Mouse (Mus musculus): ENCODE data around the gene Hist2h2bb. TPM values are rescaled to one million over a fixed set of nuclear protein-coding genes. Genes with fewer than 3 reads are reported as not detected.

Hist2h2bb gene
- polyA plus RNA-seq, 1 experiment from 2014 or later: 13.0 TPM

DNA sequence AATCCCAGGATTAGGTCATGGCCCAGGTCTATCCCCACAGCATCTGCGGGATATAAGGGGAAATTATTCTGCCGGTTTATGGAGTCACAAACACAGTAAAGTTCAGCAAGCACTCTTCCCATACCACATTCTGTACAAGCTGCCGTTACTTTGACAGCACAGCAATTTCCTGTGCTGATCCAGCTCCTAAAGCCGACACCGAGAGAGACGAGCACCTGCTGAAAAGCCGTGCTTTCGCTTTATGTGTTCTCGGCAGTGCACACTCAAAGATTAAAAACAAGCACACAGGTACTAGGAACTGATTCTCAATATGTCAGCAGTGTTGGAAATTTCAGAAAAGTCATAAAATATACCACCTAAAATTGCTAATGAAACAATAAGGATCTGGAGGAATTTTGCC is 37.0 kb downstream of the Hist2h2bb start:
- no peak overlapping the region for H3K27ac ChIP-seq (ENCODE audit: low read length)
- no peak overlapping the region for H3K4me3 ChIP-seq (ENCODE audit: low read length)
- H3K36me3 ChIP-seq (ENCODE audit: control insufficient read depth, insufficient read depth, low read length): no peaks in the 10 kb centered on the region
- WGBS: 63% methylated on average over 9 of the region's 9 CpGs
- H3K4me1 ChIP-seq (replicated peaks; ENCODE audit: control insufficient read depth, insufficient read depth, low read length): no peaks in the 10 kb centered on the region
- no peak overlapping the region for H3K9ac ChIP-seq (ENCODE audit: low read length)
- no peak for ATAC-seq (ENCODE audit: low read depth)
- no peaks in the 10 kb centered on the region for H3K9me3 ChIP-seq (ENCODE audit: control insufficient read depth, low read length)
- H3K4me2 ChIP-seq (ENCODE audit: low read depth, low read length): no peak overlapping the region
- no peaks in the 10 kb centered on the region; the same call in 1 of the 2 replicates for H3K27me3 ChIP-seq (ENCODE audit: control insufficient read depth, insufficient read depth, low read depth, low read length)

DNA sequence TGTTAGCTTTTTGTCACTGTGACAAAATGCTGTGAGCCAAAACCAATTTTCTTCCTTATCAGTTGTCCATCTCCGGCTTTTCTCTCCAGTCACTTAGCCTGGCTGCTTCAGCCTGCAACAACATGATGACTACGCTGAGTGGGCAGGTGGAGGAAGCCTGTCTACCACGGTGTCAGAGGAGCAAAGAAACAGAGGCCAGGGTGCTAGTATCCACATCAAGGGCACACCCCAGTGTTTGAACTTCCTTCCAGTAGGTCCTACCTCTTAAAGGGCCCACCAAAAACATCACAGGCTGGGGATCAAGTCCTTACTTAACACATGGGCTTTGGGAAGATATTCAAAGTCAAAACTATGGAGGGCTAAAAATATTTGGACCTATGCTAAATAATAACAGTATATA is 39.9 kb downstream of the Hist2h2bb start:
- H3K27me3 ChIP-seq (ENCODE audit: control insufficient read depth, insufficient read depth, low read depth, low read length): no peaks in the 10 kb centered on the region; the same call in 1 of the 2 replicates
- no peaks in the 10 kb centered on the region for H3K4me1 ChIP-seq (replicated peaks; ENCODE audit: control insufficient read depth, insufficient read depth, low read length)
- no peak overlapping the region for H3K4me2 ChIP-seq (ENCODE audit: low read depth, low read length)
- H3K27ac ChIP-seq (ENCODE audit: low read length): no peak overlapping the region
- no peak overlapping the region for H3K9ac ChIP-seq (ENCODE audit: low read length)
- H3K36me3 ChIP-seq (ENCODE audit: control insufficient read depth, insufficient read depth, low read length): no peaks in the 10 kb centered on the region
- 29% methylated on average over 3 of the region's 3 CpGs for WGBS
- H3K4me3 ChIP-seq (ENCODE audit: low read length): no peak overlapping the region
- H3K9me3 ChIP-seq (ENCODE audit: control insufficient read depth, low read length): no peaks in the 10 kb centered on the region
- no peak for ATAC-seq (ENCODE audit: low read depth)

DNA sequence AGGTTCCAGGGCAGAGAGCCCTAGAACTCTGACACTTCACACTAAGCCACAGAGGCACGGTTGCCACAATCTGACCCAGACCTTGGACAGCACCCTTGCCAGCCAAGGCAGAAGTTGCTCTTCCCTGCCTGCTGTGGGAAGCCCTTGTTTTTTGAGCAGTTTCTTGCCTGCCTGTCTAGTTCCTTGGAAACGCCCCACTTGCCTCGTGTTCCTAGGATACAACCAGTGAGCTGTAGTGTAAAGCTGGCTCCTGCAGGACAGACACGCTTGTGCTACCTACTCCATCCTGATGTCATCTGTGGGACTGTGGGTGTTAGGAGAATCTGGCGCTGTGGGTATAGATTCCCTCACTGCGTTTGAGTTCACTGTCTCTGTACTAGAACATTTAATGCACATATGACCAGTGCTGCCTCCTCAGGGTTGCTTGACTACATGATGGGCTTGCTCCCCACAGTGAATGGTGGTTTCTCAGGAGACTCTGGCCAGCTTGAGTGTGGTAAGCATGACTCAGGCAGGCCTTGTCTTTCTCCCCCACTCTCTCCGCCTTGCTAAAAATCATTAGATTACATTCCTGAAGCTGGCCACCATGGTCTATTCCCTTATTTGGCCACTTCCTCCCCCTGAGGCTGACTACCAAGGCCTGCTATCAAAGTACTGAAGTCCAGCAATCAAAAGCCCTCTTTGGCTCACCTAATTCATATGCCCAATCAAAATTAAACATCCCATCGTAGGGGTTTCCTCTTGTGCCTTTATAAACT is 43.0 kb downstream of the Hist2h2bb start:
- no peaks in the 10 kb centered on the region for H3K4me1 ChIP-seq (replicated peaks; ENCODE audit: control insufficient read depth, insufficient read depth, low read length)
- H3K9me3 ChIP-seq (ENCODE audit: control insufficient read depth, low read length): no peaks in the 10 kb centered on the region
- no peak overlapping the region for H3K9ac ChIP-seq (ENCODE audit: low read length)
- ATAC-seq (ENCODE audit: low read depth): no peak
- H3K4me2 ChIP-seq (ENCODE audit: low read depth, low read length): no peak overlapping the region
- no peak overlapping the region for H3K27ac ChIP-seq (ENCODE audit: low read length)
- no peak overlapping the region for H3K4me3 ChIP-seq (ENCODE audit: low read length)
- WGBS: 51% methylated on average over 8 of the region's 8 CpGs
- H3K36me3 ChIP-seq (ENCODE audit: control insufficient read depth, insufficient read depth, low read length): no peaks in the 10 kb centered on the region
- no peaks in the 10 kb centered on the region for H3K27me3 ChIP-seq (ENCODE audit: control insufficient read depth, insufficient read depth, low read depth, low read length)

Small RNAs within 50 kb of the gene (microRNA-seq; reads per million reads assigned to microRNA genes)
- gene Gm44492 (not detected), gene Gm47311 (not detected), gene Gm47313 (not detected)

Other genes starting within 250 kb of the Hist2h2bb start
- 39.6 and 39.8 TPM in 2 replicates for gene Vps45, start 211.3 kb upstream of the Hist2h2bb start, polyA plus RNA-seq (2015; fragmentation: Nextera tagmentation; extraction: Ambion mirVana)
- gene Otud7b, start 165.2 kb upstream of the Hist2h2bb start, polyA plus RNA-seq (2015; fragmentation: Nextera tagmentation; extraction: Ambion mirVana): 18.8 and 22.9 TPM in 2 replicates
- 13.0 and 14.0 TPM in 2 replicates for gene Mtmr11, start 107.7 kb upstream of the Hist2h2bb start, polyA plus RNA-seq (2015; fragmentation: Nextera tagmentation; extraction: Ambion mirVana)
- 143 and 167 TPM in 2 replicates for gene Sf3b4, start 97.4 kb upstream of the Hist2h2bb start, polyA plus RNA-seq (2015; fragmentation: Nextera tagmentation; extraction: Ambion mirVana)
- gene Sv2a, start 88.6 kb upstream of the Hist2h2bb start, polyA plus RNA-seq (2015; fragmentation: Nextera tagmentation; extraction: Ambion mirVana): 2.3 and 2.6 TPM in 2 replicates
- 51.4 and 51.6 TPM in 2 replicates for gene Bola1, start 50.0 kb upstream of the Hist2h2bb start, polyA plus RNA-seq (2015; fragmentation: Nextera tagmentation; extraction: Ambion mirVana)
- 1.3 and 1.9 TPM in 2 replicates for gene Hist2h2ab, start 49.9 kb upstream of the Hist2h2bb start, polyA plus RNA-seq (2015; fragmentation: Nextera tagmentation; extraction: Ambion mirVana)
- gene Hist2h2ac, start 48.9 kb upstream of the Hist2h2bb start, polyA plus RNA-seq (2015; fragmentation: Nextera tagmentation; extraction: Ambion mirVana): 8.9 and 9.0 TPM in 2 replicates
- gene Hist2h2be, start 48.6 kb upstream of the Hist2h2bb start, polyA plus RNA-seq (2015; fragmentation: Nextera tagmentation; extraction: Ambion mirVana): 7.5 and 8.8 TPM in 2 replicates
- gene Hist2h3c2, start 30.6 kb upstream of the Hist2h2bb start, polyA plus RNA-seq (2015; fragmentation: Nextera tagmentation; extraction: Ambion mirVana): 3.6 and 4.7 TPM in 2 replicates
- gene Hist2h2aa2, start 29.5 kb upstream of the Hist2h2bb start, polyA plus RNA-seq (2015; fragmentation: Nextera tagmentation; extraction: Ambion mirVana): 37.6 and 61.6 TPM in 2 replicates
- 16.9 and 21.5 TPM in 2 replicates for gene Hist2h2aa1, start 24.3 kb upstream of the Hist2h2bb start, polyA plus RNA-seq (2015; fragmentation: Nextera tagmentation; extraction: Ambion mirVana)
- 1.0 and 2.3 TPM in 2 replicates for gene Hist2h3c1, start 23.1 kb upstream of the Hist2h2bb start, polyA plus RNA-seq (2015; fragmentation: Nextera tagmentation; extraction: Ambion mirVana)
- 9.8 and 12.3 TPM in 2 replicates for gene Hist2h4, start 6.4 kb upstream of the Hist2h2bb start, polyA plus RNA-seq (2015; fragmentation: Nextera tagmentation; extraction: Ambion mirVana)
- 55.7 and 61.1 TPM in 2 replicates for gene Hist2h3b, start 1.1 kb upstream of the Hist2h2bb start, polyA plus RNA-seq (2015; fragmentation: Nextera tagmentation; extraction: Ambion mirVana)
- 2.3 and 2.7 TPM in 2 replicates for gene Fcgr1, start 24.2 kb downstream of the Hist2h2bb start, polyA plus RNA-seq (2015; fragmentation: Nextera tagmentation; extraction: Ambion mirVana)
- 0.30 and 0.34 TPM in 2 replicates for gene BC107364, start 182.6 kb downstream of the Hist2h2bb start, polyA plus RNA-seq (2015; fragmentation: Nextera tagmentation; extraction: Ambion mirVana)

Data from lung, embryonic 16.5 days (tissue).